Mouse (Mus musculus): ENCODE results near the gene 4632433K11Rik.
"Not testable (repeated sequence)": the region's sequence is repeated elsewhere in the genome, so short reads cannot be mapped to it uniquely, and the experiment has no call there.

Gene 4632433K11Rik

GRCm38 (mm10) chr7:5056651-5057263 is 22.8 kb downstream of the 4632433K11Rik start:
- DNase-seq (ENCODE audit: low read depth in 1 of 2, low spot score in 2 of 2): no peak

- no peak for DNase-seq (ENCODE audit: low read depth in 1 of 2, low spot score in 2 of 2)
These were observed 23.5 kb downstream of the 4632433K11Rik start for GRCm38 (mm10) chr7:5057381-5057780.

DNA sequence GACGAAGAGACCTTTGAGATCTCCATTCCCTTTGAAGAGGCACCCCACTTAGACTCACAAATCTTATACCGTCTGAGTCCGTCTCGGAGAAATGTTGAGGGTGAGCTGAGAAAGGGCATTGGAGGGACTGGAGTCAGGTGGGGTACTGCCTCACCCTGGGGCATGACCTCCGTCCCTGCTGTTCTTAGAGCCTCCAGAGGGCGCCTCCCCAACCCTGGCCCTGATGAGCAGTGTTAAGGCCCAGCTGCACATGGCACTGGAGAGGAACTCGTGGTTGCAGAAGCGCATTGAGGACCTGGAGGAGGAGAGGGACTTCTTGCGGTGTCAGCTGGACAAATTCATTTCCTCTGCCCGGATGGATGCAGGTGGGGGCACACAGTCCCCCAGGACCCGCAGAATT is 23.9 kb downstream of the 4632433K11Rik start:
- peak in 1 of 2 experiments; percentile 33 for DNase-seq (ENCODE audit: low read depth in 1 of 2, low spot score in 2 of 2)

DNA sequence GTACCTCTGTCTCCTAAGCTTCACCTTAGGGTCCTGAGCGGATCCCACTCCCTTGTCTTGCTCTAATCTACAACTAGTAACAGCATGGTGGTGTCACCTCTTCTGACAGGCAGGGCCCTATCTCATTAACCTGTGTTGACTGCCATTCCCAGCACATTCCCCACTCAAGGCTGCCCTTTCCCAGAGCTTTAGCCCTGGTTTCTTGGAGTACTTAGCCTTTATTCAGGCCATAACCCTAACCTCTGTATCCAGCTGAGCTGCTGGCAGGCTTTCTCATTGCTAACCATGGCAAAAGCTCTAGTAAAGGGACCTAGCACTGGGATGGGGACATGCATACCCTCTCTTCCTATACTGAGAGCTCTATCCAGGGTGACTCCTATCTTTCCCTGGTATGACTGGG is 24.7 kb downstream of the 4632433K11Rik start:
- DNase-seq (ENCODE audit: low read depth in 1 of 2, low spot score in 2 of 2): no peak

DNA sequence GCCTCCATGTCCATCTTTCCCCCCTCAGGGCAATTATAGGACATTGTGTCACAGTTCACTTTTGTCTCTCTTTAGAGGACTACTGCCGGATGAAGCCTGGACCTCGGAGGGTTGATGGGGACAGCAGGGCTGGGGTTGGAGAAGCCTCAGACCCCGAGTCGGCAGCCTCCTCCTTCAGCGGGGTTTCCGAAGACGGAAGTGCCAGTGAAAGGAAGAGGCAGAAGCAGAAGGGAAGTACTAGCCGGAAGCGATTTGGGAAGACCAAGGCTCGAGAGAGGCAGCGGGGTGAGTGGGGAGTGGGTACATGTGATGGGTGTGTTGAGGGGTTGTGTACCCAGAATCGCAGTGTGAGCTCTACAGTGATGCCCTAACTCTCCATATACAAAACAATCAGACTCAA is 25.5 kb downstream of the 4632433K11Rik start:
- no peak for DNase-seq (ENCODE audit: low read depth in 1 of 2, low spot score in 2 of 2)

- DNase-seq (ENCODE audit: low read depth in 1 of 2, low spot score in 2 of 2): peak in 1 of 2 experiments; percentile 47
These were observed 26.4 kb downstream of the 4632433K11Rik start for GRCm38 (mm10) chr7:5060239-5060731.

- peak; percentile 85 to 94 for DNase-seq (ENCODE audit: low read depth in 1 of 2, low spot score in 2 of 2)
These were observed 27.2 kb downstream of the 4632433K11Rik start for GRCm38 (mm10) chr7:5060944-5061773.

DNA sequence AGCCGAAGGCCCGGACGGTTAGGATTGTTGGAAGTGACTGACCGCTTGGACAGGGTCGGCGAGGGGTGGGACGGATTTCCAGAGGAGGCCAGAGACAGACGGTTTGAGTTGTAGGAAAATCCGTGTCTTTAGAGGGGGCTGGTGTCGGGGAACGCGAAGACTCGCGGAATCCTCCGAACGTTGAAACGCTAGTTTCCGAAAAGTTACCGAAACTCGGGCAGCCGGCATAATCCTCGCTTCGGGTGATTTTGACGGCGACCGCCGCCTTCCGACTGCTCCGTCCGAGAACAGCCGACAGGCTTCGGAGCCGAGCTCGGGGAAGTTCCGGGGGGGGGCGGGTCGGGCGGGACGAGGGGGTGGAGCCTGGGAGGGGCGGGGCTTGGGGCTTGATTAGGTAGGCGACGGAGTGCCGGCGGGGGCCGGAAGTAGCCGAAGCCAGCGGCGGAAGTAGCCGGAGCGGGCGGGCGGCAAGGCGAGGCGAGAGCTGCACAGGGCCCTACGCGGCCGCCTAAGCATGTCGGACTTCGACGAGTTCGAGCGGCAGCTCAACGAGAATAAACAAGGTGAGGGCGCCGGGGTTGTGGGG is 27.9 kb downstream of the 4632433K11Rik start, which contains the start of gene U2af2:
Gene U2af2 (plus strand): TSS at position 370 of the 586 bp plus-strand sequence.
- peak; percentile 80 to 89 for DNase-seq (ENCODE audit: low read depth in 1 of 2, low spot score in 2 of 2)

DNA sequence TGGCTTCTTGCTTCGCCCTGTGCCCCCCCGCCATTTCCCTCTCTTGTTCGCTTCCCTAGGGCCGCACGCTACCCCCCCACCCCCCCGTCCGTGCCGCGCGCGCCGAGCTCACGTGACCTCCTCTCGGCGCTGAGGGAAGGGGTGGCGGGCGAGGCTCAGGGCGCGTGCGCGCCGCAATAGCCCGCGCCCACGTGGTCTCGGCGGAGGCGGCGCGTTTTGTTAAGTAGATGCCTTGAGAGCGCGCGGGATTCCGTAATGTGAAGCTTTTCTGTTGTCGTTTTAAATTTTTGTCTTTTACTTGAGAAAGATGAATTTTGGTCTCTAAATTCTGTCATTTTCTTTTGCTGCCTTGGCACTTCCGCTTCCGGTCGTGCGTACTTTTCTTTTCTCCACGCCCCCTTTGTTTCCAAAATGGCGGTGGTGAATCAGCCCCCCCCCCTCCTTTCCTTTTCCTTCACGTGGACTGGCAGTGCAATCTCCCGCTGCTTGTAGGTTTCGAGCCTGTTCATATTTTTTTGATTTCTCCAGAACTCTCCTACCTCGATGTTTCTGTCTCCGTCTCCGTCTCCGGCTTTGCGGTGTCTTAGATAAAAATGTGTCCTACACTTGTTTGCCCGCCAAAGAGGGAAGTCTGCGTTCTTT is 28.6 kb downstream of the 4632433K11Rik start:
- DNase-seq (ENCODE audit: low read depth in 1 of 2, low spot score in 2 of 2): peak in 1 of 2 experiments; percentile 52

DNA sequence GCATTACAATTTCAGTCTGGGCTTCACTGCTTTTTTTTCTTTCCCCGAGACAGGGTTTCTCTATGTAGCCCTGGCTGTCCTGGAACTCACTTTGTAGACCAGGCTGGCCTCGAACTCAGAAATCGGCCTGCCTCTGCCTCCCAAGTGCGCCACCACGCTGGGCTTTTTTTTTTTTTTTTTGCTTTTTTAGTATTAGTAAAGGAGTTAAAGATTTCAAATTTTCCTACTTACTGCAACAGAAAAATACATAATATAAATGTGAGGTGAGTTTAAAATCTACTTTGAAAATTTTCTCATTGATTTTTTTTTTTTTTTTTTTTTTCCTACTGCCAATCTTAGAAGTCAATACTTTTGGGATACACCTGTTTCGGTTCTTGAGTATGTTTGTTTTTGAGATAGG is 31.0 kb downstream of the 4632433K11Rik start:
- no peak for DNase-seq (ENCODE audit: low read depth in 1 of 2, low spot score in 2 of 2)

- no peak for DNase-seq (ENCODE audit: low read depth in 1 of 2, low spot score in 2 of 2)
These were observed 39.7 kb downstream of the 4632433K11Rik start for GRCm38 (mm10) chr7:5073586-5073985.

DNA sequence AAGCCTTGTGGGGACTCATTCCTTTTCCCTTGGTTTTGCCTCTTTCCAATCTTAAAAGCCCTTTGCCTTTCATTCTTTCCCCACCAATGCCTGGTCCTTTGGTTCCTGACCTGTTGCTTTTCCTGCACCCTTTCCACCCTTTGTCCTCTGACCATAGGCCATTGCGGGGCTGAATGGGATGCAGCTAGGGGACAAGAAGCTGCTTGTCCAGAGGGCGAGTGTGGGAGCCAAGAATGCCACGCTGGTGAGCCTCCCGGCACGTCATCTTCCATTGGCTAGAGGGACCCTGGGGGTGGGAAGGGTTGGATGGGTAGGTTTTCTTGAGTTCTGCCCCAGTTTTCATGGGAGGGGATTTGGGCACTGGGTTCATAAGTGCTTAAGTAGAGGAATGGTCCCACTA is 41.1 kb downstream of the 4632433K11Rik start:
- no peak for DNase-seq (ENCODE audit: low read depth in 1 of 2, low spot score in 2 of 2)

- DNase-seq (ENCODE audit: low read depth in 1 of 2, low spot score in 2 of 2): no peak
These were observed 43.0 kb downstream of the 4632433K11Rik start for GRCm38 (mm10) chr7:5076931-5077330.

DNA sequence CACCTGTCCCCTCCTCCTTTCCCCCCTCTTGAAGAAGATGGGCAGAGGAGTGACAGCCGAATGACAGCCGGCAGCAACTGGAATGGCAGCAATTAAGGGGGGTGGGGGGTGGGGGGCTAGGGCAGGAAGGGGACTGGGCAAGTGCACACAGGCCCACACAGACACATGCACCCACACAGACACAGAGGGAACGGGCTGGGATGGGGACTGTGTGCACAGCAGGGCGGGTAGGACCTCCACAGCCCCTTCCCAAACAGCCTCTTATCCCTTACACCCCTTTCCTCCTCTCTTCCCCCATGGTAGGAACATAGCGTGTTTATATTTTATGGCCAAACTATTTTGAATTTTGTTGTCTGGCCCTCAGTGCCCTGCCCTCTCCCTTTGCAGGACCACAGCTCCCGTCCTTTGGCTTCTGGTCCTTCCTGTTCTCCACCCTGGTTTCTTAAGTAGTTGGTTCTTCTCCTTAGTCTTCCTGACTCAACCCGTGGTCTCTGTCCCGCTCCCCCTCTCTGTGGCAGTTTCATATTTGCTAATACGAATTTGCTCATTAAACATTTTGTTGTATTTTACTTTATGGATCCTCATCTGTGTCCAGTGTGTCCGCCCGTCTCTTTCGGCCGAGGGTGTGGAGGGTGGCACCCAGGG is 45.6 kb downstream of the 4632433K11Rik start:
- not testable (repeated sequence) for DNase-seq (ENCODE audit: low read depth in 1 of 2, low spot score in 2 of 2)

DNA sequence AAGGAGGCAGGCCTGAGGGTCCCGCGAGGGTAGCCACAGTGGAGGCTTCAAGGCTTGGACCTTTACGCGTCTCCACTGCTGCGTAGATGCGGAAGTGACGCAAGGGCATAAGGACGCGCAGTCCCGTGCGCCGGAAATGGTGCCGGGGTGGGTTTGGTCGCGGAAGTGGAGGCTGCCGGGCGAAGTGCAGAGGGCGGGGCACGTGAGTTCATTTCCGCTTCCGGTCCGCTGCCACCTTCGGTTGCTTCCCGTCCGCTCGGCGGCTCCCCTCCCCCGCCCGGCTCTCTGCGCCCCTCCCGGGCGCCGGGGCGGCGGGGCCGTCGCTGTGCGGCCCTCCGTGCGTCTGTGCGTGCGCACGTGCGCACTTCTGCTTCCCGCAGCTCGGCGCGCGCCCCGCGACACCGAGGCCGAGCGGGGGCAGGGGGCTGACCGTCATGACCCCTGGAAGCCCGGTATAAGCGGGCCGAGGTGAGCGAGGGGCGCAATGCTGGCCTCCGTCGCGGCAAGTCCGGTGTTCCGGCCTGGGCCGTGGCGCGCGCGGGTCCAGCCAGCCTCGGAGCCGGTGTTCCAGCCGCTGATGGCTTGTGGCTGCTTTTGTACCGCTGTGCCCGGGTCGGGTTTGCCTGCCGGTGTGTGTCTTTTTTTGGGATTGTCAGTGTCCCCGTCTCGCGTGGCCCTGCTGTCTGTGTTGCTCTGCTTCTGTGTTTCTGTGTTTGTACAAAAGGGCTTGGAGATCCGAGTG is 46.3 kb downstream of the 4632433K11Rik start, which contains the start of gene Epn1:
Gene Epn1 (plus strand): TSS at position 226 of the 742 bp plus-strand sequence.
- DNase-seq (ENCODE audit: low read depth in 1 of 2, low spot score in 2 of 2): peak; percentile 86 to 93

- no peak for DNase-seq (ENCODE audit: low read depth in 1 of 2, low spot score in 2 of 2)
These were observed 46.9 kb downstream of the 4632433K11Rik start for GRCm38 (mm10) chr7:5080815-5081214.

DNA sequence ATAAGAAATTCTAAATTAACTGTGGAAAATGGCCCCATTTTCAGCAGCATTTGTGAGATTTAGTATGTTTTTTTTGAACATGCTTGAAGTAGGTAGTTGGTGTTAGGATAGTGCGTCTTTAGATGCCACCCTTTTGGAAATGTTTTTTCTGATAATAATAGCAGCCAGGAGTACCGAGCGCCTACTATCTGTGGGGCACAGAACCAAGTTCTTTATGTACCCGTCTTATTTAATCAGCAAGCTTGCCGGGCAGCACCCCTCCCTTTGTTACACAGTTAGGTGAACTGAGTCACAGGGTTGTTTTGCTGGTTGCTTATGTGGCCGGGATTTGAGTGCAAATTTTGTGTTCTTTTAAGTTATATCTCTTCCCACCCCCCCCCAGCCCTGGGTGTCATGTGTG is 47.3 kb downstream of the 4632433K11Rik start:
- no peak for DNase-seq (ENCODE audit: low read depth in 1 of 2, low spot score in 2 of 2)

DNA sequence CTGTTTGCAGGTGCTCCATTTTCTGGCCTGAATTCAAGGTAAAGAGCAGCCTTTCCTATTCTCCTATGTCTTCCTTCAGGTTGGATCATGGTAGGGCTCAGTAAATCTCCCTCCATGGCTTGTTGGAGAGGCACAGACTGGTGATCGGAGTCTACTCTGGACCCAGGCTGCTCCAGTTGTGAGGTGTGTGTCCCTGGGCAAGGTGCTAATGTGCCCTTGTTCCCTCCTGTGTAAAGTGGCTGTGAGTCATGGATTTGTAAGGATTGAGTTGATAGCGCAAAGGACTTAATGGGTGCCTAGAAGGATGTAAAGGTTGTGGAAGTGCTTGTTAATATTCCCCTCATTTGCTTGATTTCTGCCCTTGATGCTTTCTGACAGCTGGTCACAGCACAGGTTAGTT is 48.0 kb downstream of the 4632433K11Rik start:
- no peak for DNase-seq (ENCODE audit: low read depth in 1 of 2, low spot score in 2 of 2)

DNA sequence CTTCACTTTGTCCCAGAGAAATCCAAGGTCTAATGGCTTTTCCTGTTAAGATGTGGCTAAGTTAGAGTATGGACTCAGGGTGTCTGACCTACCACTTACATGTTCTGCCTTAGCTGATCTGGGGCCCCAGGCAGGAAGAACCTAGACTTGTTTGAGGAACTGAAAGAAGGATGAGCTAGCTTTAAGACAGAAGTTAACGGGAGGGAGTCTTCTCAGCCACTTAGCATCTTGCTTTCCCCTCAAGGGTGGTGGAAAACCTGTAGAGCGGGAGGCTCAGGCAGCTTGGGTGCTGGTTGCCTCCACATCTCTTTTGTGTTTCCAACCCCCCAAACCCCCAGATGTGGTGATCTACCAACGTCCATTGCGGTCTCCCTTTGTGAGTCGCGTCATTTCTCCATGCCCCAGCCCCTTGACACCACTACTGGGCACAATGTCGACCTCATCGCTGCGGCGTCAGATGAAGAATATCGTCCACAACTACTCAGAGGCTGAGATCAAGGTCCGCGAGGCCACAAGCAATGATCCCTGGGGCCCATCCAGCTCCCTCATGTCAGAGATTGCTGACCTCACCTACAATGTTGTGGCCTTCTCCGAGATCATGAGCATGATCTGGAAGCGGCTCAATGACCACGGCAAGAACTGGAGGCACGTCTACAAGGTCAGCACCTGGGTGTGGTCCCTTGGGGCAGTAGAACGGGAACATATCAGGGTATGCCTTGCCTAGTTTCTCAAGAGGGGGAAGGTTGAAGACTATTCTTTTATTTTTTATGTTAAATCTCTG is 49.6 kb downstream of the 4632433K11Rik start:
- peak in 1 of 2 experiments; percentile 52 for DNase-seq (ENCODE audit: low read depth in 1 of 2, low spot score in 2 of 2)

Data from monocyte, adult 2 months (primary cell).